Mouse (Mus musculus): ENCODE measurements around the gene Foxp3.
A peak's percentile ranks its signal among the peaks of the same experiment; 100 is the strongest.

Gene Foxp3

GRCm38 (mm10) chrX:7610536-7611258 is 37.3 kb downstream of the Foxp3 start:
- DNase-seq (ENCODE audit: low spot score in 2 of 2) = peak; percentile 23 to 26

DNA sequence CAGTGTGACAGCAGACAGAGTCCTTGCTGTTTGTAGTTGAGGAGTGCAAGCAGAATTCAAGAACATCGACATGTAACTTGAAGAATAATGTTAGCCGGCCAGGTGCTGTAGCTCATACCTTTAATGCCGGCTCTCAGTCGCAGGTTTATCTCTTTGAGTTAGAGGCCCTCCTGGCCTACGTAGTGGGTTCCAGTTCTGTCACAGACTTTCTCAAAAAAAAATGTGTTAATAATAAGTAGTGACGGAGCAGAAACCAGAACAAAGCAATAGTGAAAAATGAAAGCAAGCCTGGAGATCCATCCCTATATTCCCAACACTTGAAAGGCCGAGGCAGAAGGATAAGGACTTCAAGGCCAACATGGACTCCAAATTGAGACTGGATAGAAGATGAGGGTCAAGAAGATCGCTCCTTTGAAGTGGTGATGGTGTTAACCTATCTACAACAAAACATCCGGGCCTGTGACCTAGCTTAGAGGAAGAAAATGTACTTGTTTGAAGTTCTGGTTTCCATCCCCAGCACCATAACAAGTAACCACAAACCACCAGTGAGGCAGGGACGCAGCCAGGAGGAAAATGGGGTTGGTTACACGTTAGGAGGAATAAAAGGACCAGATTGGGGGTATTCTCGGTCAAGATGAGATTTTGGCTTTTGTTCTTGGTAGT is 44.6 kb downstream of the Foxp3 start:
- no peak for DNase-seq (ENCODE audit: low spot score in 2 of 2)

GRCm38 (mm10) chrX:7632560-7632959 is 59.1 kb downstream of the Foxp3 start:
- DNase-seq (ENCODE audit: low spot score in 2 of 2) = no peak

DNA sequence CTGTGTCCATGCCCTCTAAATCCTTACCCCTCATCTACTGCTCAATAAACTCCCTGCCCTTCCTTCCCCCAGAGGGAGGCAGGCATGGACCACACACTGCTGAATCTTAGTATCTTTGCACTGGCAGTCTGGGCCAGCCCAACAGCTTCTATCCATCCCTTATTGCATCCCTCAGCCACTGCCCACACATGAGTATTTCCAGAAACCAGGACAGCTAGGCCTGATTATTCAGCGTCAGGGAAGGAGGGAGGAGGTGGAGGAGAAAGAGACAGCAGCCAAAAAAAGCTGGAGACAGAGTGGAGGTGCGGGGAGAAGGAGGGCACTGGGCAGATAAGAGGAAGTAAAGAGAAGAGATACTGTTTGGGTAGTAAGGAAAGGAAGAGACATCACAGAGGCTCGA is 61.7 kb downstream of the Foxp3 start:
- peak in 1 of 2 experiments; percentile 64 for DNase-seq (ENCODE audit: low spot score in 2 of 2)

DNA sequence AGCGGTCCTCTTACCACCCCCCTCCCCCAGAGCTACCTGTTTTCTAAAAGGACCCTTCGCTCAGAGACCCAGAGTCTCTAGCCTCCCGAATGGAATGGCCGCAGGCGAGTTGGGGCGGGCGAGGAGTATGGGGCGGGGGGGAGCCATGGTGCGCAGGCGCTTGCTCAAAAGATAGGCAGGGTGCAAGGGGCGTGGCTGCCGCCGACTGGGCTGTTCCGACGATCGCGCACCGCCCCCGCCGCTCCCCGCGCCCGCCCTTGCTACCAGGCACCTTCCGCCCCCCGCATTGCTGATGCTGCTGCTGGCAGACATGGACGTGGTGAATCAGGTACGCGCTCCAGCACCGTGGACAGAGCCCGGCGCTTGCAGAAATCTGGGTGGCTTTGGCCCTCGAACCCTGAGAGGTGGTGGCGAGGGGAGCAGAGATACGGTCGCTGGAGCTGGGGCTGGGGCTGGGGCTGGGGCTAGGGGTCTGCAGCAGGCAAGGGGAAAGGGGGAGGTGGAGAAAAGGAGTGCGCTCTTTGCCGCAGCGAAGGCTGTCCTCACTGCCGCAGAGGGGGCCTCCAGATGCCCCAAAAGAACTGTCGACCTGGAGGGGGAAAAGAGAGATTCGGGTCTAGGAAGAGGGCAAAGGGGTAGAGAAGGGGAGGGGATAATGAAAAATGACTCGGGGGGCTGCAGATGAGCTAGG is 65.1 kb downstream of the Foxp3 start, which contains the start of gene Syp:
Gene Syp (plus strand): TSS at position 71 of the 691 bp plus-strand sequence.
- DNase-seq (ENCODE audit: low spot score in 2 of 2) = peak; percentile 82 to 85

DNA sequence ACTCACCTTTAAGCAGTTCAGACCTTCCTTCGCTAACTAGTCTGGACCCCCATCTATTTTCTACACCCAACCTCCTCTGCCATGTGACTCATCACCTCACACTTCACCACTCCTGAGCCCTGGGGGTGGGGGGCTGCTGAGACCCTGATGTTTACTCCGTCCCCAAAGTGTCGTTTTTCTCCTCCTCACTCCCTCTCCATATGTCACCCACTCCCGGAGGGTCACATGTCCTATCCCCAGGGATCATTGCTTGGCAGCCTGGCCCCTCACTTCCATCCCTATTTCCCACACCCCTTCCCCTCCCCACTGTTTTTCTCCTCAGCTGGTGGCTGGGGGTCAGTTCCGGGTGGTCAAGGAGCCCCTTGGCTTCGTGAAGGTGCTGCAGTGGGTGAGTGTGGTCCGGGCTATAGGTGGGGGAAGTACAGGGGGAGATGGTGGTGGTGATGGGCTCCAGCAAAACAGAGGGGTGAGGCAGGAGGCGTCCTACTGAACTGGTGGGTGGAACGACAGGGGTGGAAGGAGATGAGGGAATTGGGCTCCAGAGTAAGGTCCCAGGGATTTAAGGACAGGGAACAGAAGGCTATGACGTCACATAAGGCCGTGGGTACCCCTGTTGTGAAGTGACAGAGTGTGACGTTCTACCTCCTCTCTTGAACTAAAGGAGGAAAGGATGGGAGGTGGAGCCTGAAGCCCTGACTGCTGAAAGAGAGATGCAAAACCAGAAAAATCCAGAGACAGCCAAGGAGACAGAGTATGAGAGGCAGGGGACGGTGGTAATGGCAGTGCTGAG is 66.3 kb downstream of the Foxp3 start:
- no peak for DNase-seq (ENCODE audit: low spot score in 2 of 2)

GRCm38 (mm10) chrX:7640785-7641184 is 67.3 kb downstream of the Foxp3 start:
- DNase-seq (ENCODE audit: low spot score in 2 of 2) = no peak
